Mouse (Mus musculus): Measurements from ENCODE around the gene Wfikkn1. TPM values are rescaled to one million over a fixed set of nuclear protein-coding genes. Genes with fewer than 3 reads are reported as not detected.

The Wfikkn1 gene
- polyA plus RNA-seq, 1 experiment from 2014 or later: 1.1 TPM

GRCm38 (mm10) chr17:25832436-25833290 lies 48.0 kb downstream of the Wfikkn1 start:
- Histone ChIP-seq H3K4me3 (ENCODE audit: low read depth, low read length) (peak overlapping the region; percentile 71), H3K36me3 (ENCODE audit: control insufficient read depth, insufficient read depth, low read length) (peaks cover 11% of the 10 kb centered on the region; the same call in 1 of the 2 replicates), H3K27ac (ENCODE audit: low read depth, low read length) (peak overlapping the region; percentile 84), H3K4me1 (ENCODE audit: control insufficient read depth, insufficient read depth, low read length) (peaks cover 67% of the 10 kb centered on the region), H3K4me2 (peak overlapping the region; percentile 96), H3K9ac (ENCODE audit: low read length) (peak overlapping the region; percentile 79), H3K27me3 (ENCODE audit: control insufficient read depth, insufficient read depth, low read length) (no peaks in the 10 kb centered on the region; the same call in 1 of the 2 replicates), H3K9me3 (ENCODE audit: control insufficient read depth, low read length) (no peaks in the 10 kb centered on the region)
- WGBS: under 1% methylated on average over 67 of the region's 77 CpGs
- ATAC-seq (ENCODE audit: low FRiP score) (peak; percentile 92), DNase-seq (ENCODE audit: low spot score, missing footprints) (peak; percentile 100)

DNA sequence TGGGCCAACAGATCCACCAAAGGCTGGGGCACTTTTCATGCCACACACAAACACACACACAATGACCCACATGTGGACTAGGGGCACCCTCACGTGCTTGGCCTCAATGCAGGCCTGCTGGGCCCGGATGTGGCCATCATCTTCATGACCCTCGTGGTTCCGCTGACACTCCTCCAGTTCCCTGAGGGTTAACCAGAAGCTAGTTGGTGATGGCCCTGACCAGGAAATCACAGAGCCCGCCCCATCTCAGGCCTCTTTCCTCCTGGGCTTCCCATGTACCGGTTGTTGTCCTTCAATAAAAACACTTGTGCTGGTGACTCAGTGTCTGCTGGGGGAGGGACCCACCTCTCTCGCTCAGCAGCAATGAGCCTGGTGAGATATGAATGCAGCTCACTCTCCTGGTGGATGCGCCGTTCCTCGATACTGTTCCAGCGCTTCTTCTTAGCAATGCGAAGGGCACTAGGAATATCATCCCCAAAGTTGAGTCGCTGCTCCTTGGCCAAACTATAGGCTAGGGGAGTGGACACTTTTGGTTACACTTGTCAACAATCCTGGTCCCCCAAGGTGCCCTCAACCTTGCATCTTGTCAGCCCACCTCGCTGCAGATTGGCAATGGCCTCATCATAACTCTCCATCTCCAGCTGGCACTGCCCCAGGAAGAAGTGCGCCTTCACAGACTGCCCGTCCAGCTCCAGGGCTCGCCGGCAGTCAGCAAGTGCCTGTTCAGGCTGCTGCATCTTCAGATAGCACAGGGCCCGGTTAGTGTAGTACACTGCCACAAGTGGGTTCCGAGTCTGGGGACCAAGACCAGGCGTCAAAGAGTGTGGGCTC lies 49.0 kb downstream of the Wfikkn1 start:
- H3K27ac ChIP-seq (ENCODE audit: low read depth, low read length): no peak overlapping the region

DNA sequence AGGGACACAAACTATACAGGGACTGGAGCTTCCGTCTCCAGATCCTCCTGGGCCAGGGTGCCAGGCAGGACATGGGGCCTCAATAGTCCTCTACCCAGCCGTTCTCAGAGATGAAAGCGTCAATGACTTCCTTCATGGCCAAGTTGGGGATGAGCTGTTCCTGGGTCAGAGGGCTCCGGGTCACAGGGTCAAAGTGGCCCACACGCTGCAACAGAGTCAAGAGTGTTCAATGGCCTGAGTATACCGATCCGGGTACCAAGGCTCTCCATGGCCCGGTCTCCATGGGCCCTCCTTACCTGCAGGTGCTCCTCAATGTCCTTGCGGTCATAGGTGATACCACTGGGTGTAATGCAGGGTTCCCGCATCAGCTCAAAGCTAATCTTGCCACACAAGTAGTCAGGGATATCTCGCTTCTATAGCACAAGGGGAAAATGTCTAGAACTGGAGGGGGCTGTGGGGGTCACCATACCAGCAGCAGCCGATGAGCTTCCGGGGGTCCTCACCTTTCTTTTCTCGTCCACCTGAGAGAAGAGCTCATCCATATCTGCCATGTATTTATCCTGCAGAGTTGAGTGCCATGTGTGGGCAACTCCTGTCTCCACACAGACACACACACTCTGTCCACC lies 49.7 kb downstream of the Wfikkn1 start:
- H3K9ac ChIP-seq (ENCODE audit: low read length): no peak overlapping the region
- H3K9me3 ChIP-seq (ENCODE audit: control insufficient read depth, low read length): no peaks in the 10 kb centered on the region
- peak overlapping the region; percentile 71; the same call in 1 of the 2 replicates for H3K4me3 ChIP-seq (ENCODE audit: low read depth, low read length)
- no peak overlapping the region; the same call in 1 of the 2 replicates for H3K4me2 ChIP-seq
- H3K27me3 ChIP-seq (ENCODE audit: control insufficient read depth, insufficient read depth, low read length): no peaks in the 10 kb centered on the region; the same call in 1 of the 2 replicates
- peaks cover 50% of the 10 kb centered on the region for H3K4me1 ChIP-seq (ENCODE audit: control insufficient read depth, insufficient read depth, low read length)
- no peak for ATAC-seq (ENCODE audit: low FRiP score)
- DNase-seq (ENCODE audit: low spot score, missing footprints): no peak
- H3K36me3 ChIP-seq (ENCODE audit: control insufficient read depth, insufficient read depth, low read length): peaks cover 11% of the 10 kb centered on the region; the same call in 1 of the 2 replicates
- no peak overlapping the region for H3K27ac ChIP-seq (ENCODE audit: low read depth, low read length)
- WGBS: 84% methylated on average over 14 of the region's 14 CpGs

More for the DNA sequence above, 49.0 kb downstream of the Wfikkn1 start:
- ATAC-seq (ENCODE audit: low FRiP score): no peak
- Histone ChIP-seq H3K4me1 (ENCODE audit: control insufficient read depth, insufficient read depth, low read length) (peaks cover 57% of the 10 kb centered on the region), H3K4me2 (peak overlapping the region; percentile 96), H3K36me3 (ENCODE audit: control insufficient read depth, insufficient read depth, low read length) (peaks cover 11% of the 10 kb centered on the region; the same call in 1 of the 2 replicates), H3K9ac (ENCODE audit: low read length) (peak overlapping the region; percentile 79), H3K4me3 (ENCODE audit: low read depth, low read length) (peak overlapping the region; percentile 71), H3K9me3 (ENCODE audit: control insufficient read depth, low read length) (no peaks in the 10 kb centered on the region), H3K27me3 (ENCODE audit: control insufficient read depth, insufficient read depth, low read length) (no peaks in the 10 kb centered on the region; the same call in 1 of the 2 replicates)
- WGBS: 66% methylated on average over 21 of the region's 21 CpGs
- no peak for DNase-seq (ENCODE audit: low spot score, missing footprints)

GRCm38 (mm10) chr17:25830200-25830753 lies 50.4 kb downstream of the Wfikkn1 start:
- H3K36me3 ChIP-seq (ENCODE audit: control insufficient read depth, insufficient read depth, low read length): peaks cover 11% of the 10 kb centered on the region; the same call in 1 of the 2 replicates
- no peaks in the 10 kb centered on the region for H3K9me3 ChIP-seq (ENCODE audit: control insufficient read depth, low read length)
- peaks cover 46% of the 10 kb centered on the region for H3K4me1 ChIP-seq (ENCODE audit: control insufficient read depth, insufficient read depth, low read length)
- H3K4me3 ChIP-seq (ENCODE audit: low read depth, low read length): peak overlapping the region; percentile 68
- H3K9ac ChIP-seq (ENCODE audit: low read length): no peak overlapping the region; the same call in 1 of the 2 replicates
- no peak for DNase-seq (ENCODE audit: low spot score, missing footprints)
- no peak overlapping the region for H3K27ac ChIP-seq (ENCODE audit: low read depth, low read length)
- peak overlapping the region; percentile 90; the same call in 1 of the 2 replicates for H3K4me2 ChIP-seq
- no peak for ATAC-seq (ENCODE audit: low FRiP score)
- WGBS: 83% methylated on average over 4 of the region's 4 CpGs
- no peaks in the 10 kb centered on the region; the same call in 1 of the 2 replicates for H3K27me3 ChIP-seq (ENCODE audit: control insufficient read depth, insufficient read depth, low read length)

GRCm38 (mm10) chr17:25829558-25830017 lies 51.1 kb downstream of the Wfikkn1 start:
- 47% methylated on average over 8 of the region's 8 CpGs for WGBS
- Histone ChIP-seq H3K4me1 (ENCODE audit: control insufficient read depth, insufficient read depth, low read length) (peaks cover 47% of the 10 kb centered on the region), H3K4me3 (ENCODE audit: low read depth, low read length) (peak overlapping the region; percentile 68), H3K27me3 (ENCODE audit: control insufficient read depth, insufficient read depth, low read length) (no peaks in the 10 kb centered on the region), H3K36me3 (ENCODE audit: control insufficient read depth, insufficient read depth, low read length) (peaks cover 11% of the 10 kb centered on the region; the same call in 1 of the 2 replicates), H3K9ac (ENCODE audit: low read length) (peak overlapping the region; percentile 89), H3K9me3 (ENCODE audit: control insufficient read depth, low read length) (no peaks in the 10 kb centered on the region), H3K27ac (ENCODE audit: low read depth, low read length) (peak overlapping the region; percentile 87), H3K4me2 (peak overlapping the region; percentile 90)
- no peak for DNase-seq (ENCODE audit: low spot score, missing footprints)
- no peak for ATAC-seq (ENCODE audit: low FRiP score)

GRCm38 (mm10) chr17:25828712-25829557 lies 51.7 kb downstream of the Wfikkn1 start, which contains the start of gene Jmjd8:
Gene Jmjd8 (plus strand): TSS chr17:25828867.
- DNase-seq (ENCODE audit: low spot score, missing footprints) (peak; percentile 99), ATAC-seq (ENCODE audit: low FRiP score) (peak; percentile 20)
- peak within 1 kb of the TSS; percentile 68 for H3K4me3 ChIP-seq (ENCODE audit: low read depth, low read length)
- no peaks in the 10 kb centered on the region for H3K9me3 ChIP-seq (ENCODE audit: control insufficient read depth, low read length)
- peak within 1 kb of the TSS; percentile 87 for H3K27ac ChIP-seq (ENCODE audit: low read depth, low read length)
- peaks cover 47% of the 10 kb centered on the region for H3K4me1 ChIP-seq (ENCODE audit: control insufficient read depth, insufficient read depth, low read length)
- H3K27me3 ChIP-seq (ENCODE audit: control insufficient read depth, insufficient read depth, low read length): no peaks in the 10 kb centered on the region
- H3K36me3 ChIP-seq (ENCODE audit: control insufficient read depth, insufficient read depth, low read length): peaks cover 11% of the 10 kb centered on the region; the same call in 1 of the 2 replicates
- H3K9ac ChIP-seq (ENCODE audit: low read length): peak within 1 kb of the TSS; percentile 89
- WGBS: under 1% methylated on average over 32 of the region's 32 CpGs
- H3K4me2 ChIP-seq: peak within 1 kb of the TSS; percentile 90

- H3K9ac ChIP-seq (ENCODE audit: low read length): peak overlapping the region; percentile 89
- H3K27ac ChIP-seq (ENCODE audit: low read depth, low read length): no peak overlapping the region
- peak overlapping the region; percentile 90 for H3K4me2 ChIP-seq
- H3K36me3 ChIP-seq (ENCODE audit: control insufficient read depth, insufficient read depth, low read length): peaks cover 11% of the 10 kb centered on the region; the same call in 1 of the 2 replicates
- DNase-seq (ENCODE audit: low spot score, missing footprints) (no peak), ATAC-seq (ENCODE audit: low FRiP score) (no peak)
- peaks cover 45% of the 10 kb centered on the region for H3K4me1 ChIP-seq (ENCODE audit: control insufficient read depth, insufficient read depth, low read length)
- H3K4me3 ChIP-seq (ENCODE audit: low read depth, low read length): peak overlapping the region; percentile 68
- no peaks in the 10 kb centered on the region for H3K9me3 ChIP-seq (ENCODE audit: control insufficient read depth, low read length)
- H3K27me3 ChIP-seq (ENCODE audit: control insufficient read depth, insufficient read depth, low read length): no peaks in the 10 kb centered on the region
- 80% methylated on average over 8 of the region's 8 CpGs for WGBS
These were observed 52.4 kb downstream of the Wfikkn1 start for GRCm38 (mm10) chr17:25828223-25828594.
